Mouse (Mus musculus) testis, adult 2 months (tissue): ENCODE results near the gene Wasf2.

Experiments
- CTCF ChIP-seq: fragments of 200-500 bp; IDR thresholded peaks from 2 replicates; pipeline ENCODE4 v1.5.1; 2012; ENCODE audit warnings: low read depth, mild to moderate bottlenecking, inconsistent platforms, low read length, moderate library complexity; ENCODE audit not compliant: control insufficient read depth, insufficient read depth, insufficient replicate concordance
- POLR2A ChIP-seq: fragments of 200-500 bp; IDR thresholded peaks from 2 replicates; pipeline ENCODE4 v1.6.1; 2012; ENCODE audit warnings: low read depth, mild to moderate bottlenecking, inconsistent platforms, low read length, moderate library complexity; ENCODE audit not compliant: control insufficient read depth

GRCm38 (mm10) chr4:133209366-133209765 is 79.1 kb downstream of the Wasf2 start:
- peak; percentile 71 for TF ChIP-seq CTCF
- TF ChIP-seq POLR2A = no peak
